Mouse (Mus musculus) hematopoietic stem cell, adult 5-6 weeks (primary cell): ENCODE results near the gene Scube3. TPM values are rescaled to one million over a fixed set of nuclear protein-coding genes. Genes with fewer than 3 reads are reported as not detected.
A peak's percentile ranks its signal among the peaks of the same experiment; 100 is the strongest.

Experiments
- ATAC-seq, 2 experiments: fragments of 125-278 bp in 1 of 2; replicated peaks in 1 of 2; 2 replicates each; pipeline ENCODE4 v1.8.0; 2016 to 2017; ENCODE audit warnings: inconsistent platforms in 2 of 2, mild to moderate bottlenecking in 2 of 2, moderate number of reproducible peaks in 2 of 2, low read depth in 1 of 2, moderate TSS enrichment in 1 of 2; ENCODE audit not compliant: low FRiP score in 2 of 2, poor library complexity in 2 of 2, severe bottlenecking in 2 of 2, insufficient read depth in 1 of 2, low TSS enrichment in 1 of 2
- total RNA-seq: library from RNA; stranded (forward); fragments of 172-1452, 232-1000 nt; gene quantifications from 2 replicates; pipeline ENCODE4 v1.2.3, GENCODE M21; 2017

Gene Scube3
- total RNA-seq, 1 experiment from 2014 or later, result 3.8 TPM

DNA sequence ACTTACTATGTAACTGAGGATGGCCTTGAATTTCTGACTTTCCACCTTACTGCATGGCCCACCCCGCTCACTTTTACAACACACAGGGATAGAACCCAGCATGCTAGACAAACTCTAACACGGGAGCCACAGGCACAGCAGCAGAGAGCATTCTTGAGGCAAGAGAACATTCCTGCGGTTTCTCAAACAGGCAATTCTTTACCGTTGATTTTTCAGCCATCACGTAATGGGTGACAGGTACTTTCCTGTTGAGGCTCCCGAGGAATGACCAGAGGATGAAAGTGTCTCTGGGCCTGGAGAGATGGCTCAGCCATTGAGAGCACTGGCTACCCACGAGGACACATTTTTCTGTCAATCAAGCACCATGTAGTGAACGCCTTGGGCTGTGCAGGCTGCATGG, 17.6 kb upstream of the Scube3 start:
- ATAC-seq, result no peak

DNA sequence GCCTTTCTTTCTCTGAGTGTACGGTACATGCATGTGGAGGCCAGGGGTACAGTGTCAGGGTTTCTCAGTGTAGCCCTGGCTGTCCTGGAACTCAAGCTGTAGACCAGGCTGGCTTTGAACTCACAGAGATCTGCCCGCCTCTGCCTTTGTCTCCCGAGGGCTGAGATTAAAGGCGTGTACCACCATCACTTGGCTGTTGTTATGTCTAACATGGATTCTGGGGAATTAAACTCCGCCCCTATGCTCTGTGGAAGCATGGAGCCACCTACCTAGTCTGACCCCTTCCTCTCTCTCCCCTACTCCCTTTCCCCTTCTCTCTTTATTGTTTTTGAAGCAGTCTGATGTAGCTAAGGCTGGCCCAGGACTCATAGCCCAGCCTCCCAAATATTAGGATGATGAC, 12.1 kb upstream of the Scube3 start:
- no peak for ATAC-seq

GRCm38 (mm10) chr17:28130391-28131125, 11.4 kb upstream of the Scube3 start:
- no peak for ATAC-seq

DNA sequence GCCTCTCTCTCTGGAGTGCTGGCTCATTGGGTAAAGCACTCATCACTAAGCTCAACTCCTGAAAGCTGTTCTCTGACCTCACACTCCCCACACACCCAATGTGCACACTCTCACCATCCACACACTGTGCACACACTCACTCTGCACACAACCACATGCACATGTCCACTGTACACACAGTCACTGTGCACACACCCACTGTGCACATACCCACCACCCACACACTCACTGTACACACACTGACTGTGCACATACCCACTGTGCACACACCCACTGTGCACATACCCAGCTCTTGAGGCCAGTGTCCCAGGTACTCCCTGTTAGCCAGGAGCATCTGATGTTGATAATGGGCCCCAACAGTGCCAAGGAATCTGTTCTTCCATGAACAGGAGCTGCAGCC, 10.8 kb upstream of the Scube3 start:
- no peak for ATAC-seq

DNA sequence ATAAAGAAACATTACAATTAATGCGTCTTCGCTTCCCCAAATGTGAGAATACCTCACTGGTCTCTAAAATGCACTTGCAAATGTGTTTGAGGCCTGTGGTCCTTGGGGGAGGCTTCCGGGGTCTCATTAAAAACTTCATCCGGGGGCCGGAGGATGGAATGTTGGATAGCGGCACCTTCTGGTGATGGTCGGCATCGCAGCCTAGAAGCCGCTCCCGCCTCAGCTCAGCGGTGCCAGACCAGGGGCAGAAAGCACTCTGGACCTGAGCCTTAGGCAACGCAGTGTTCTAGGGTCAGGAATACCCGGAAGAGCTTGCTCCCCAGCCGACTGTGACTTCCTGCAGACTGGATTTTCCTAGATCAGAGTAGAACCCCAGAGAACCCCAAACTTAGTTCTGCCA, 8.7 kb upstream of the Scube3 start:
- peak; percentile 66 to 81; a peak in 3 of 4 replicates for ATAC-seq

DNA sequence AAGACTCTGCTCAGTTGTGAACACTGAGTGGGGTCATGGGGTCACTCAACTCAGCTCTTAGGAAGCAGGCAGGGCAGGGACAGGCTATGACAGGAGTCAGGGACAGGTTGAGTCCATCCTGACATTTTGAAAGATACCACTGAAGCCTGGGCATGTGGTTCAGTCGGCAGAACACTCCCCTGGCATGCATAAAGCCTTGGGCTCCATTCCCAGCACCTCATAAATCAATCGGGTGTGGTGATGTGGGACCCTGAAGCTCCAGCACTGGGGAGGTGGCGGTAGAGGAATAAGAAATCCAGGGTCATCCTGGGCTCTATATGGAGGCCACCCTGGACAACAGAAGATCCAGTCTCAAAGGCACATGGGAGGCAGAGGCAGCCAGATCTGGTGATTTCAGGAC, 6.4 kb upstream of the Scube3 start:
- no peak for ATAC-seq

- no peak for ATAC-seq
Observed at GRCm38 (mm10) chr17:28136266-28136665, 5.7 kb upstream of the Scube3 start.

DNA sequence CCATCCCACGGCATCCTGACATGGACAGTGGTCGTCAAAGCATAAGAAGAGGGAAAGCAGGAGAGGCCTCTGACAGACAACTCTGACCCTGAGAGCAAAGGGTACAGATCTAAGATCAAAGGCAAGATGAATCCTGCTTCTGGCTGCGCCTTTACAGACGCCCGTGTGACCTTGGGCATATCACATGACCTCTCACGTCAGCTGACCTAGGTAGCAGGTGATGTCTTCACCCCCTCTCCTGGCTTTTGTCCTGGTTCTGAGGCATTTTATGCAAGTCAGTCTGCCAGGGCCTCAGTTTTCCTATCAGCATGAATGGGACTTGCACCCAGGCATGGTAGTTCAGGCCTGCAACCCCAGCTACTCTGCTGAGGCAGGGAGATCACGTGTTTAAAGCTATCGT, 3.9 kb upstream of the Scube3 start:
- no peak for ATAC-seq

DNA sequence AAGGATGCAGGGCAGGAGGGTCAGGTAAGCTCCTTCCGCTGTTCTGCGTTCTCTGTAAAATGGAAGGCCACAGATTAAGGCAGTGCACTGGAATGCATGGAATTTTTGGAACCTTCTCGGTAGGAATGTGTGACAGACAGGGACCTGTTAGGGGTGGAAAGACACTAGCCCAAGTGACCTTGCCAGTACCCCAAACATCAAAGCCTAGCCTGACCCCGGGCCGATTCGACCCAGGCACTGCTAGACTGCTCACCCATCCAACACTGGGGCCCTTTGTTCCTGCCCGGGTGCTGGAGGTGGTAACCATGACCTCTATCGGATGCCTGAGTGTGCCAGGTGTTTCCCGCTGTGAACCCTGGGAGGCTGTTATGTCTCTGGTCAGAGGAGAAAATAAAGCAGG, 3.3 kb upstream of the Scube3 start:
- ATAC-seq, result no peak

GRCm38 (mm10) chr17:28140431-28141204, 1.3 kb upstream of the Scube3 start:
- ATAC-seq, result no peak

DNA sequence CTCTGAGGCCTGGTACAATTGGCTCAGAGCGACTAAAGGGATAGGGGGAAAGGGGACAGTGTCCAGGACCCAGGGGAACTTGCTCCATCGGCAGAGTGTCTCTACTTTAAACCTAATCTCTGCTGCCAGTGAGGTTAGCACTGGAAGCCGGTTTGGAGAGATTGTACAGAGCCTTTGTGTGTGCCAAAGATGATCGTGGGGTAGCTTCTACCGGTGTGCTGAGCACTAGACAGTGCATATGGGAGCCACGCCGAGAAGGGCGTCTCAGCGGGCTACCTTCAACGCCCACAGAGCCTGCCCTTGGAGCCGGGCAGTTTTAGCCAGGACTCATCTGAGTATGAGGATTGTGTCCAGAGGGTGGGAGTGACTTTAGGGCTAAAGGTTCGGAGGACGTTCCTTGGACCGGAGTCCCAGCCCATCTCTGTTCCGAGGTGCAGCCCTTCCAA, 713 bp upstream of the Scube3 start:
- no peak for ATAC-seq

- ATAC-seq, result no peak
Observed at GRCm38 (mm10) chr17:28142700-28143610, 1.0 kb downstream of the Scube3 start.

GRCm38 (mm10) chr17:28143751-28144150, 1.8 kb downstream of the Scube3 start:
- no peak for ATAC-seq

GRCm38 (mm10) chr17:28144241-28144640, 2.3 kb downstream of the Scube3 start:
- ATAC-seq, result no peak

- no peak for ATAC-seq
Observed at GRCm38 (mm10) chr17:28148288-28148687, 6.3 kb downstream of the Scube3 start.

DNA sequence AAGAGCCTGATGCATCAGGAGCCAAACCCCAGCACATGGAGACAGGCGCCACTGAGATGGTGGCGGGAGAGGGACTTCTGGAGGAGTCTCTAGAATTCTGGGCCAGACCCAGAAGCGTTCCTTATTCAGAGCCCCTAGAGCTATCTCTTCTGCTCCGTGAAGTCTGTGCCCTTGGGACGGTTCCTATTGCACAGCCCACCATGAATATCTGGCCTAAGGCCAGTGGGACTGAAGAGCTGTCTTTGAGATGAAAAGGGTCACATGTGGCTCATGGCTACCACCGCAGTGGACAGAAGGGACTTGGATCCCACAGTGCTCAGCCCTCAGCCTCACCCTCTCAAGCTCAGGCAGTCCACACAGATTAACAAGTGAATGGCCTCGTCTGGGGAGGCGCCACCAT, 7.8 kb downstream of the Scube3 start:
- ATAC-seq, result no peak

DNA sequence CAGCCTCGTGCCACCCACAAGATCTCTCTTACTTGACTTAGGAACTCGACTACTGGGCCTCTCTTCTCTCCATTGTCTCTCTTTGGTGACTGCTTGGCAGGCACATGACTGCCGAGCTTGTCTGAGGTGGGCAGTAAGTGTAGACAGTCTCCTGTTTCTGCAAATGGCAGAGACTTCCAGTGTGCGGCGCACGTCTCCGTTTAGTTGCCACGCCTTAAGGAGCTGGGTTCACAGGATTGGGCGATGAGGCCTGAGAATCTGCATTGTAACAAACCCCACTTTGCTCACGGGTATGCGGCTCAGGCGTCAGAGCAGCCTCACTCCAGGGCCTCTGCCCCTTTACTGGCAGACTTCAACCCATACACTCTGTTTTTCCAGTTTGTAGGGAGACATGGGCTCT, 8.5 kb downstream of the Scube3 start:
- no peak for ATAC-seq

DNA sequence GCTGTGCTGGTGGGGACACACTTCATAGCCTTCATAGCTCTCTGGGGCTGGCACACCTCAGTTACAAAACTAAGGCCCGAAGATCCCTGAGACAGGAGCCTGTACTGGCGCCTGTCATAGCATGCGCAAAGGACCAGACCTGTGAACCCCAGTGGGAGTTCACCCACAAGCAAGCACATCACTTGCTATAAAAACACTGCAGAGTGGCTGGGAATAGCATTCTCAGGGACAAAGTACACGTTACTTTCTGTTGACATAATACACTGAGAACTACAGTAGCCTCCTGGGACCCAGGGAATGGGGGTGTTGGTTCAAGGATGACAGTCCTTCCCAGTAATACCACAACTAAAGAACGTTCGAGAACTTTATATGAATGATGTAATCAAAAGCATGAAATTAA, 11.2 kb downstream of the Scube3 start:
- no peak for ATAC-seq
